Mouse (Mus musculus) myocyte (in vitro differentiated cells): ENCODE data around the gene Sntb2.

Source experiments
- E2F4 ChIP-seq: IDR thresholded peaks from one replicate; pipeline ENCODE4 v1.6.1; 2011; ENCODE audit warnings: mild to moderate bottlenecking, control low read depth, moderate library complexity; ENCODE audit not compliant: insufficient read depth
- MAX ChIP-seq: IDR thresholded peaks from one replicate; pipeline ENCODE4 v1.6.1; 2011; ENCODE audit warnings: low read depth, mild to moderate bottlenecking, control low read depth
- MYOD1 ChIP-seq, 3 experiments: IDR thresholded peaks; one replicate each; pipeline ENCODE4 v1.6.1; 2011; ENCODE audit warnings: control low read depth in 2 of 3, low read depth in 2 of 3, mild to moderate bottlenecking in 2 of 3, moderate library complexity in 1 of 3; ENCODE audit not compliant: insufficient read length in 2 of 3, control insufficient read depth in 1 of 3
- POLR2A ChIP-seq: IDR thresholded peaks from one replicate; pipeline ENCODE4 v1.6.1; 2011; ENCODE audit warnings: low read depth, mild to moderate bottlenecking, control low read depth, moderate library complexity; ENCODE audit not compliant: insufficient read length
- POLR2AphosphoS2 ChIP-seq: IDR thresholded peaks from one replicate; pipeline ENCODE4 v1.6.1; 2011; ENCODE audit warnings: low read depth, control low read depth; ENCODE audit not compliant: insufficient read length
- REST ChIP-seq: IDR thresholded peaks from one replicate; pipeline ENCODE4 v1.6.1; 2011; ENCODE audit warnings: mild to moderate bottlenecking, control low read depth, moderate library complexity; ENCODE audit not compliant: insufficient read depth, insufficient read length
- TCF12 ChIP-seq: IDR thresholded peaks from one replicate; pipeline ENCODE4 v1.6.1; 2011; ENCODE audit warnings: mild to moderate bottlenecking, control low read depth; ENCODE audit not compliant: poor library complexity, insufficient read depth, severe bottlenecking
- USF1 ChIP-seq: IDR thresholded peaks from one replicate; pipeline ENCODE4 v1.6.1; 2011; ENCODE audit warnings: low read depth, mild to moderate bottlenecking, control low read depth, moderate library complexity

GRCm38 (mm10) chr8:106934226-106934977 lies 1.1 kb upstream of the Sntb2 start:
- TF ChIP-seq REST (no peak), E2F4 (no peak), POLR2A (no peak), MAX (no peak), TCF12 (no peak), MYOD1 (IDR thresholded peaks at IDR 0.05; ENCODE audit: control insufficient read depth in 1 of 3, insufficient read length in 2 of 3, low read depth in 2 of 3) (no peak), POLR2AphosphoS2 (no peak), USF1 (no peak)
